ENCODE assay signal across 18 mouse cellular contexts in genomic region chr7:81111729-81112128, GRCm38 (mm10). TPM values are rescaled to one million over a fixed set of nuclear protein-coding genes. Genes with fewer than 3 reads are reported as not detected.
DNase-seq lines count a peak whose midpoint lies in the region; ATAC-seq lines count a peak whose summit lies in the region.
"Had no signal": no experiment of that assay in that cellular context is flagged by ENCODE, and none has a peak within 500 bp of the region (broad histone marks: within the 10 kb centered on the region; RNA-seq: fewer than 3 reads in every experiment).

No protein-coding gene starts in this region.

- no peak overlapping the region for H3K27ac ChIP-seq in kidney, embryonic 14.5 days (ENCODE audit: low read depth, low read length)
- no peak overlapping the region for H3K27ac ChIP-seq in midbrain, embryonic 15.5 days
- no peak overlapping the region for H3K27ac ChIP-seq in forebrain, embryonic 10.5 days
- H3K27ac ChIP-seq: forebrain, embryonic 13.5 days; heart, embryonic 13.5 days; hindbrain, postnatal 0 days; kidney, postnatal 0 days; limb, embryonic 13.5 days; stomach, embryonic 15.5 days had no signal

- no peak for ATAC-seq in kidney, embryonic 14.5 days (ENCODE audit: low FRiP score, low TSS enrichment)
- ATAC-seq in midbrain, embryonic 15.5 days (replicated peaks), result no peak
- ATAC-seq: forebrain, embryonic 13.5 days; hindbrain, postnatal 0 days had no signal

- H3K27me3 ChIP-seq in kidney, embryonic 14.5 days (ENCODE audit: control insufficient read depth, insufficient read depth, low read length), result no peaks in the 10 kb centered on the region
- no peaks in the 10 kb centered on the region for H3K27me3 ChIP-seq in midbrain, embryonic 15.5 days (replicated peaks)
- H3K27me3 ChIP-seq in forebrain, embryonic 10.5 days (ENCODE audit: poor library complexity, severe bottlenecking), result no peaks in the 10 kb centered on the region; the same call in 1 of the 2 replicates
- H3K27me3 ChIP-seq: forebrain, embryonic 13.5 days; heart, embryonic 13.5 days; stomach, embryonic 15.5 days had no signal

- no peaks in the 10 kb centered on the region for H3K4me1 ChIP-seq in kidney, embryonic 14.5 days (ENCODE audit: control insufficient read depth, insufficient read depth, low read length)
- no peaks in the 10 kb centered on the region for H3K4me1 ChIP-seq in midbrain, embryonic 15.5 days
- H3K4me1 ChIP-seq in forebrain, embryonic 10.5 days, result 0 out of 2 replicates have a peak, but pooled peaks cover 7% of the 10 kb centered on the region
- H3K4me1 ChIP-seq: forebrain, embryonic 13.5 days; stomach, embryonic 15.5 days had no signal

- no peaks in the 10 kb centered on the region for H3K9me3 ChIP-seq in kidney, embryonic 14.5 days (ENCODE audit: control insufficient read depth, low read length)
- no peaks in the 10 kb centered on the region for H3K9me3 ChIP-seq in midbrain, embryonic 15.5 days
- H3K9me3 ChIP-seq in forebrain, embryonic 10.5 days, result no peaks in the 10 kb centered on the region
- H3K9me3 ChIP-seq: forebrain, embryonic 13.5 days; heart, embryonic 13.5 days; limb, embryonic 13.5 days; stomach, embryonic 15.5 days had no signal

- WGBS in kidney, embryonic 14.5 days, result 98% methylated on average over 2 of the region's 2 CpGs
- WGBS in midbrain, embryonic 15.5 days, result 89% methylated on average over 2 of the region's 2 CpGs
- 96% methylated on average over 2 of the region's 2 CpGs for WGBS in forebrain, embryonic 10.5 days

- no peak overlapping the region for H3K4me3 ChIP-seq in kidney, embryonic 14.5 days (ENCODE audit: low read length)
- H3K4me3 ChIP-seq in midbrain, embryonic 15.5 days, result no peak overlapping the region
- no peak overlapping the region for H3K4me3 ChIP-seq in forebrain, embryonic 10.5 days
- H3K4me3 ChIP-seq: forebrain, embryonic 13.5 days; heart, embryonic 13.5 days; limb, embryonic 13.5 days; stomach, embryonic 15.5 days had no signal

- no peak overlapping the region for H3K4me2 ChIP-seq in kidney, embryonic 14.5 days (replicated peaks; ENCODE audit: low read depth, low read length)
- H3K4me2 ChIP-seq in midbrain, embryonic 15.5 days, result no peak overlapping the region
- H3K4me2 ChIP-seq: forebrain, embryonic 13.5 days; heart, embryonic 13.5 days; limb, embryonic 13.5 days; lung, embryonic 14.5 days; stomach, embryonic 15.5 days had no signal

- peak; percentile 82 for DNase-seq in kidney, adult 18-20 months
- peak; percentile 64 for DNase-seq in adipocyte (ENCODE audit: low spot score)
- peak; percentile 81 for DNase-seq in adrenal gland, postnatal 10 days
- peak; percentile 83 for DNase-seq in kidney, postnatal 14 days
- no peak for DNase-seq in forebrain, embryonic 10.5 days (ENCODE audit: extremely low spot score, low spot score)
- DNase-seq: cerebellum, postnatal 25 days; heart, postnatal 4 days; lung, embryonic 14.5 days; midbrain, embryonic 14.5 days had no signal

- no peaks in the 10 kb centered on the region for H3K36me3 ChIP-seq in kidney, embryonic 14.5 days (ENCODE audit: control insufficient read depth, insufficient read depth, low read length)
- no peaks in the 10 kb centered on the region for H3K36me3 ChIP-seq in midbrain, embryonic 15.5 days (replicated peaks)
- H3K36me3 ChIP-seq in forebrain, embryonic 10.5 days (replicated peaks), result no peaks in the 10 kb centered on the region
- H3K36me3 ChIP-seq: heart, embryonic 13.5 days; limb, embryonic 13.5 days; stomach, embryonic 15.5 days had no signal

- no peak overlapping the region for H3K9ac ChIP-seq in kidney, embryonic 14.5 days (ENCODE audit: low read depth, low read length)
- H3K9ac ChIP-seq in midbrain, embryonic 15.5 days, result no peak overlapping the region
- H3K9ac ChIP-seq: forebrain, embryonic 13.5 days; heart, embryonic 13.5 days; limb, embryonic 13.5 days; lung, embryonic 14.5 days; stomach, embryonic 15.5 days had no signal

RNA-seq across cellular contexts. Expression of gene Slc28a1, which starts 2.9 kb away (rescaled TPM):
- polyA plus RNA-seq in kidney, embryonic 14.5 days (2014; fragmentation: Nextera tagmentation; extraction: Ambion mirVana), result 0.41 TPM in 1 of 2 replicates, not detected in the other
- total RNA-seq in adrenal gland, postnatal 10 days (2021), result under 1 TPM; 0.58 to 0.66 TPM
- not detected in 2 replicates for polyA plus RNA-seq in midbrain, embryonic 15.5 days (2015; fragmentation: Nextera tagmentation; extraction: Ambion mirVana)
- polyA plus RNA-seq in forebrain, embryonic 10.5 days (2016; fragmentation: Nextera tagmentation; extraction: Ambion mirVana), result 0.10 TPM in 1 of 2 replicates, not detected in the other
- total RNA-seq: layer of hippocampus, postnatal 10 days had no signal
- polyA plus RNA-seq: forebrain, embryonic 13.5 days; lung, embryonic 14.5 days; midbrain, embryonic 14.5 days had no signal

RNA-seq across cellular contexts. Expression of gene Alpk3, which starts 54.3 kb away (rescaled TPM):
- polyA plus RNA-seq in kidney, embryonic 14.5 days (2014; fragmentation: Nextera tagmentation; extraction: Ambion mirVana), result 0.13 and 0.34 TPM in 2 replicates
- total RNA-seq in adrenal gland, postnatal 10 days (2021), result 10 to 100 TPM in 1 of 2 experiments, 1 to 10 TPM in 1; 3.1 to 12.0 TPM
- polyA plus RNA-seq in midbrain, embryonic 15.5 days (2015; fragmentation: Nextera tagmentation; extraction: Ambion mirVana), result 0.10 and 0.13 TPM in 2 replicates
- polyA plus RNA-seq in forebrain, embryonic 10.5 days (2016; fragmentation: Nextera tagmentation; extraction: Ambion mirVana), result 0.02 and 0.11 TPM in 2 replicates
- polyA plus RNA-seq: forebrain, embryonic 13.5 days had no signal
